Mouse (Mus musculus): Measurements from ENCODE around the gene 2210010C04Rik. TPM values are rescaled to one million over a fixed set of nuclear protein-coding genes. Genes with fewer than 3 reads are reported as not detected.

2210010C04Rik gene
- polyA plus RNA-seq, 1 experiment from 2014 or later = not detected

DNA sequence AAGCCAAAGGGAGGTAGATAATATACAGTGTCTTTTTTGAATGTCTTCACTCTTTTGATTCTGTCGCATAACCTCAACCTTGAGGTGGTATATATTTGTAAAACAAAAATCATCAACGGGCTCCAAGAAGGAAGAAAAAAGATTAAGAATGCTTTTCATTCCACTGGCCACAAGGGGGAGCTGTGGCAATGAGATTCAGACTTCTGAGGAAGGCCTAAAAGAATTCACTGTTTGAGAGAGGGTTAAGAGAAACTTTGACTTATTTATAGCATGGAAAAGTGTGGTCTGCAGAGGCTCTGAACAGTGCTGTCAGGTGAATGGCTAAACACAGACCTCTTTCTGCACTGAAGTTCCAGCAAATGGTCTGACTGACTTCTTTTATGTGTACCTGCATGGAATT lies 20.3 kb upstream of the 2210010C04Rik start:
- H3K4me2 ChIP-seq (ENCODE audit: low read depth, low read length) = no peak overlapping the region
- no peak overlapping the region for H3K9ac ChIP-seq (replicated peaks; ENCODE audit: low read depth, low read length)
- no peaks in the 10 kb centered on the region for H3K4me1 ChIP-seq (ENCODE audit: control insufficient read depth, insufficient read depth, low read length)
- no peak; the same call in 1 of the 2 replicates for ATAC-seq (ENCODE audit: low read depth)
- WGBS = 41% methylated on average over 2 of the region's 2 CpGs
- H3K27ac ChIP-seq (ENCODE audit: low read depth, low read length) = no peak overlapping the region
- no peaks in the 10 kb centered on the region for H3K36me3 ChIP-seq (ENCODE audit: control insufficient read depth, insufficient read depth, low read length)
- no peak overlapping the region for H3K4me3 ChIP-seq (ENCODE audit: low read depth, low read length)
- H3K27me3 ChIP-seq (ENCODE audit: control insufficient read depth, insufficient read depth, low read length) = no peaks in the 10 kb centered on the region
- no peaks in the 10 kb centered on the region for H3K9me3 ChIP-seq (ENCODE audit: control insufficient read depth, low read length)

DNA sequence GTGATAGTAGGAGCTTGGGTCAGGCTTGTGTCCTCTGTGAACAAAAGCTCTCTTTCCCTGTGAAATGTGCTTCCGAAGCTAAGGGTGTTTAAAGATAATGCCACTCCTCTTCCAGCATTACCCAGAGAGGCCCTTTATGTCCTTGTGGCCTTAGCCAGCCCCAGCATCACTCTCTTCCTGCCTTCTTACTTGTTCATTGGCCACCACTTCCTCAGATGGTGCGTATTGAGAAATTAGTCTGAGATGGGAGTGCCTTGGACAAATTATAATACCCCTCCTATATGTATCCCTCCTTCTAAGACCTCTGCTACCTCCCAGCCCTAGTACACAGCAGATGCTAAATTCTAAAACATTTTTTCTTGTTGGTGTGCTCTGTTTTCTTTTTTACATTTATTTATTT lies 19.1 kb upstream of the 2210010C04Rik start:
- Histone ChIP-seq H3K27me3 (ENCODE audit: control insufficient read depth, insufficient read depth, low read length) (no peaks in the 10 kb centered on the region), H3K4me1 (ENCODE audit: control insufficient read depth, insufficient read depth, low read length) (no peaks in the 10 kb centered on the region), H3K9me3 (ENCODE audit: control insufficient read depth, low read length) (no peaks in the 10 kb centered on the region), H3K36me3 (ENCODE audit: control insufficient read depth, insufficient read depth, low read length) (no peaks in the 10 kb centered on the region), H3K4me3 (ENCODE audit: low read depth, low read length) (no peak overlapping the region), H3K9ac (replicated peaks; ENCODE audit: low read depth, low read length) (no peak overlapping the region), H3K4me2 (ENCODE audit: low read depth, low read length) (no peak overlapping the region), H3K27ac (ENCODE audit: low read depth, low read length) (no peak overlapping the region)
- ATAC-seq (ENCODE audit: low read depth) = no peak
- WGBS = 89% methylated on average over 2 of the region's 2 CpGs

DNA sequence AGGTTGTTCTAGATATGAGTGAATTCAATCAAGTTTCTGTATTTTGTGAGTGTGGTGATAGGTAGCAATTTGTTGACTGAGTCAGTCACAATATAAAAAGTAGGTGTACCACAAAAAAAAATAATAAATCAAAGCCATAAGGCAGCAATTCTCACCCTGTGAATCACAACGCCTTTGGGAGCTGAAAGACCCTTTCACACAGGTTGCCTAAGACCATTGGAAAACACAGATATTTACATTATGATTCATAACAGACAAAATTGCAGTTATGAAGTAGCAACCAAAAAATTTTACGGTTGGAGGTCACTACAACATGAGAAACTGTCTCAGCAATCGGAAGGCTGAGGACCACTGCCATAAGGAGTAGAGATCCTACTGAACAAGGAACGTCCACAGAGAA lies 16.5 kb upstream of the 2210010C04Rik start:
- H3K27ac ChIP-seq (ENCODE audit: low read depth, low read length) = no peak overlapping the region
- H3K9me3 ChIP-seq (ENCODE audit: control insufficient read depth, low read length) = no peaks in the 10 kb centered on the region
- no peaks in the 10 kb centered on the region for H3K27me3 ChIP-seq (ENCODE audit: control insufficient read depth, insufficient read depth, low read length)
- no peak for ATAC-seq (ENCODE audit: low read depth)
- no peaks in the 10 kb centered on the region for H3K36me3 ChIP-seq (ENCODE audit: control insufficient read depth, insufficient read depth, low read length)
- no peak overlapping the region for H3K9ac ChIP-seq (replicated peaks; ENCODE audit: low read depth, low read length)
- no peak overlapping the region for H3K4me3 ChIP-seq (ENCODE audit: low read depth, low read length)
- WGBS = 87% methylated on average over 4 of the region's 4 CpGs
- no peak overlapping the region for H3K4me2 ChIP-seq (ENCODE audit: low read depth, low read length)
- H3K4me1 ChIP-seq (ENCODE audit: control insufficient read depth, insufficient read depth, low read length) = no peaks in the 10 kb centered on the region

DNA sequence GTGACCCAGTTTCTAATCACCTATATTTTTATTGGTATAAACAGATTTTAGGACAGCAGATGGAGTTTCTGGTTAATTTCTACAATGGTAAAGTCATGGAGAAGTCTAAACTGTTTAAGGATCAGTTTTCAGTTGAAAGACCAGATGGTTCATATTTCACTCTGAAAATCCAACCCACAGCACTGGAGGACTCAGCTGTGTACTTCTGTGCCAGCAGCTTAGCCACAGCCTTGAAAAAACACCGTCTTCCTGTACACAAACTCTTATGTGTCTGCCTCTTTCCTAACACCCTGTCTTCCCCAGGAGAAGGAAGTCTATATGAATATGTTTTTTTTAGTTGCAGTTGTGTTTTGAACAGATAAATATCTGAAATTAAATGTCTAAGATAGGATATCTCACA lies 13.3 kb upstream of the 2210010C04Rik start:
- Histone ChIP-seq H3K4me1 (ENCODE audit: control insufficient read depth, insufficient read depth, low read length) (no peaks in the 10 kb centered on the region), H3K36me3 (ENCODE audit: control insufficient read depth, insufficient read depth, low read length) (no peaks in the 10 kb centered on the region), H3K4me3 (ENCODE audit: low read depth, low read length) (no peak overlapping the region), H3K27ac (ENCODE audit: low read depth, low read length) (no peak overlapping the region), H3K4me2 (ENCODE audit: low read depth, low read length) (no peak overlapping the region), H3K27me3 (ENCODE audit: control insufficient read depth, insufficient read depth, low read length) (no peaks in the 10 kb centered on the region), H3K9ac (replicated peaks; ENCODE audit: low read depth, low read length) (no peak overlapping the region), H3K9me3 (ENCODE audit: control insufficient read depth, low read length) (no peaks in the 10 kb centered on the region)
- 87% methylated on average over 1 of the region's 1 CpGs for WGBS
- no peak for ATAC-seq (ENCODE audit: low read depth)

DNA sequence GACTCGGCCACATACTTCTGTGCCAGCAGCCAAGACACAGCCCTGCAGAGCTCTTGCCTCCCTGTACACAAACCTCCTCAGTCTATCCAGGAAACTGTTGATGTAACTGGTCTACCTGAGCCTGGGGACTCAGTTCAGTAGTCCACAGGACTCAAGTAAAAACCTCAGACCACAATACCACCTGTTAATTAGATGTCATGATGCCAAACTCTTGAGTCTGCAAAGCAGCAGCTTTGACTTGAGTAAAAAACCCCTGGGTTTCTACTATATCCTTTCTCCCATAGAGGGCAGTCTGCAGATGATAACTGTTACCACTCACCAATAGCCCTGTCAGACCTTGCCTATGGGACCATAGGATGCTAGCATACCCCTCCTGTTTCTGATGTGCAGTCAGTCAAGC lies 12.7 kb upstream of the 2210010C04Rik start:
- no peak overlapping the region for H3K4me3 ChIP-seq (ENCODE audit: low read depth, low read length)
- WGBS = 100% methylated on average over 1 of the region's 1 CpGs
- no peaks in the 10 kb centered on the region for H3K27me3 ChIP-seq (ENCODE audit: control insufficient read depth, insufficient read depth, low read length)
- H3K4me2 ChIP-seq (ENCODE audit: low read depth, low read length) = no peak overlapping the region
- H3K36me3 ChIP-seq (ENCODE audit: control insufficient read depth, insufficient read depth, low read length) = no peaks in the 10 kb centered on the region
- no peaks in the 10 kb centered on the region for H3K9me3 ChIP-seq (ENCODE audit: control insufficient read depth, low read length)
- no peak for ATAC-seq (ENCODE audit: low read depth)
- no peaks in the 10 kb centered on the region for H3K4me1 ChIP-seq (ENCODE audit: control insufficient read depth, insufficient read depth, low read length)
- H3K27ac ChIP-seq (ENCODE audit: low read depth, low read length) = no peak overlapping the region
- no peak overlapping the region for H3K9ac ChIP-seq (replicated peaks; ENCODE audit: low read depth, low read length)

DNA sequence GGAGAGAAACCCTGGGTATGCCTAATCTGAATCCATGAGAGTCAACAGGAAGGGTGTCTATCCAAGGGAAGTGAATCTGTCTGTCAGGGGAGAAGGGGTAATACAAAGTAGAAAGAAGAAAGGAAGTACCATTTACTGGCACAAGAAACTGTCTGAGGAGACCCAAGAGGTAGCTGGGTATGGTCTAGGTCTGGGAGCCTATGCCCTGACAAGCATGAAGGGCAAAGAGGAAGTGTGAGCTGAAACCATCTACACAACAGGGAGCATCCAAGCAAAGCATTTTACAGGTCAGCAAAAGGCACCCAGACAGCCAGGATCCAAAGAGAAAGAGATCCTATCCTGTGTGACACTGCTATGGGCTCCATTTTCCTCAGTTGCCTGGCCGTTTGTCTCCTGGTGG lies 11.9 kb upstream of the 2210010C04Rik start:
- no peak for ATAC-seq (ENCODE audit: low read depth)
- Histone ChIP-seq H3K9me3 (ENCODE audit: control insufficient read depth, low read length) (no peaks in the 10 kb centered on the region), H3K4me1 (ENCODE audit: control insufficient read depth, insufficient read depth, low read length) (no peaks in the 10 kb centered on the region), H3K4me3 (ENCODE audit: low read depth, low read length) (no peak overlapping the region), H3K9ac (replicated peaks; ENCODE audit: low read depth, low read length) (no peak overlapping the region), H3K27ac (ENCODE audit: low read depth, low read length) (no peak overlapping the region), H3K27me3 (ENCODE audit: control insufficient read depth, insufficient read depth, low read length) (no peaks in the 10 kb centered on the region), H3K36me3 (ENCODE audit: control insufficient read depth, insufficient read depth, low read length) (no peaks in the 10 kb centered on the region), H3K4me2 (ENCODE audit: low read depth, low read length) (no peak overlapping the region)
- WGBS = 96% methylated on average over 1 of the region's 1 CpGs

DNA sequence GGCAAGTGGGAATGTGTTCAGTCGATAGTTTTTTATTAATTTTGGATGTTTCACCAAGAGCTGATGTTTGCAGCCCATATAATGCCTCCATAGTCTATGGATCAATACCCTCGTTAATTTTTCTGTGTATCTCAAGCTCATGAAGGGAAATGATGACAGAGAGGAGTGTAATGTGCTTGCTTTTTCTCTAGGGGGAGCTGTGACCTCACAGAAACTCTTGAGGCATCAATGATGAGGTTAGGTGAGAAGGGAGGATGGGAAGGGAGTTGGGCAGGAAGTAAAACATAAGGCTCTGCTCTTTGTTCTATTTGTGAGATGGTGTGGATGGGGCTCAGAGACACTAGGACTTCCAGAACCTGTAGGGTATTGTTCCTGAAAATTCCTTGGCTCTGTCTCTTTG lies 11.2 kb upstream of the 2210010C04Rik start:
- no peaks in the 10 kb centered on the region for H3K4me1 ChIP-seq (ENCODE audit: control insufficient read depth, insufficient read depth, low read length)
- H3K4me3 ChIP-seq (ENCODE audit: low read depth, low read length) = no peak overlapping the region
- no peak overlapping the region for H3K4me2 ChIP-seq (ENCODE audit: low read depth, low read length)
- H3K36me3 ChIP-seq (ENCODE audit: control insufficient read depth, insufficient read depth, low read length) = no peaks in the 10 kb centered on the region
- H3K27ac ChIP-seq (ENCODE audit: low read depth, low read length) = no peak overlapping the region
- 66% methylated on average over 2 of the region's 2 CpGs for WGBS
- ATAC-seq (ENCODE audit: low read depth) = no peak
- no peaks in the 10 kb centered on the region for H3K9me3 ChIP-seq (ENCODE audit: control insufficient read depth, low read length)
- no peaks in the 10 kb centered on the region for H3K27me3 ChIP-seq (ENCODE audit: control insufficient read depth, insufficient read depth, low read length)
- H3K9ac ChIP-seq (replicated peaks; ENCODE audit: low read depth, low read length) = no peak overlapping the region

DNA sequence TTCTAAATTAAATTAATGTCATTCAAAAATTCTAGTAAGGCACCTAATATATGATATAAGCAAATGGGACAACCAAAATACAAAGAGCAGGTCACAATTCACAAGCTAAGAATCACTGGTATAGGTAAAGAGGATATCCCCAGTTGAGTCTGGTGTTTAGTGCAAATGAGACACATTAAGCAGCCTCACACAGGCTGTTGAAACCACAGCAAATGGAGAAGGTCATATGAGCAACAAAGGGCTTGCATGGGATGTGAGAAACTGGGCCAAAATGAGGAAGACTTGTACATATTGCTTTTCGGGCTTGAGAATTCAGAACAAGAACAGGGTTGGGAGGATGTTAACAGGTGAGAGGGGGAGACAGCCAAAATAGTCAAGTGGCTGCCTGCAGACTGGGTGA lies 9.4 kb upstream of the 2210010C04Rik start:
- Histone ChIP-seq H3K9me3 (ENCODE audit: control insufficient read depth, low read length) (no peaks in the 10 kb centered on the region), H3K4me2 (ENCODE audit: low read depth, low read length) (no peak overlapping the region), H3K9ac (replicated peaks; ENCODE audit: low read depth, low read length) (no peak overlapping the region), H3K4me1 (ENCODE audit: control insufficient read depth, insufficient read depth, low read length) (no peaks in the 10 kb centered on the region), H3K27ac (ENCODE audit: low read depth, low read length) (no peak overlapping the region), H3K36me3 (ENCODE audit: control insufficient read depth, insufficient read depth, low read length) (no peaks in the 10 kb centered on the region), H3K27me3 (ENCODE audit: control insufficient read depth, insufficient read depth, low read length) (no peaks in the 10 kb centered on the region), H3K4me3 (ENCODE audit: low read depth, low read length) (no peak overlapping the region)
- no peak for ATAC-seq (ENCODE audit: low read depth)
- 91% methylated on average over 1 of the region's 1 CpGs for WGBS

DNA sequence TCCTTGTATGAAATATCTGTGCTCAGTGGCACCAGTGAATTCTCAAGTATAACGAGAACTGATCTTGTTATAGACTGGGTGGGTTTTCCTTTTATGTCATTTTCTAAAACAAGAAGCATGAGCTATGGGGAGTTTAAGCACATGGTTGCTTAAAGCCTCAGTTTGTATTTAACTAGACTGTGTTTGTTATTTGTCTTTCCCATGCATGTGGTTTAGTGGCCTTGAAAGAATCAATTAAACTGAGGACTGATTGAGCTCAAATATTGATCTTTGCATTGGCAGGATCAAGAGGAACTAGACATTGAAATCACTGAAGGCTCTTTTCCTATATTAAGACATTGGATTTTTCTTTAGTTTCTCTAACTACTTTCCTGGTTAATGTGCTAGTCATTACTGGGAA lies 9.0 kb upstream of the 2210010C04Rik start:
- H3K4me1 ChIP-seq (ENCODE audit: control insufficient read depth, insufficient read depth, low read length) = no peaks in the 10 kb centered on the region
- H3K9me3 ChIP-seq (ENCODE audit: control insufficient read depth, low read length) = no peaks in the 10 kb centered on the region
- H3K27ac ChIP-seq (ENCODE audit: low read depth, low read length) = no peak overlapping the region
- no peak overlapping the region for H3K9ac ChIP-seq (replicated peaks; ENCODE audit: low read depth, low read length)
- no peak overlapping the region for H3K4me2 ChIP-seq (ENCODE audit: low read depth, low read length)
- H3K27me3 ChIP-seq (ENCODE audit: control insufficient read depth, insufficient read depth, low read length) = no peaks in the 10 kb centered on the region
- H3K36me3 ChIP-seq (ENCODE audit: control insufficient read depth, insufficient read depth, low read length) = no peaks in the 10 kb centered on the region
- ATAC-seq (ENCODE audit: low read depth) = no peak
- no peak overlapping the region for H3K4me3 ChIP-seq (ENCODE audit: low read depth, low read length)
- WGBS = 73% methylated on average over 1 of the region's 1 CpGs

DNA sequence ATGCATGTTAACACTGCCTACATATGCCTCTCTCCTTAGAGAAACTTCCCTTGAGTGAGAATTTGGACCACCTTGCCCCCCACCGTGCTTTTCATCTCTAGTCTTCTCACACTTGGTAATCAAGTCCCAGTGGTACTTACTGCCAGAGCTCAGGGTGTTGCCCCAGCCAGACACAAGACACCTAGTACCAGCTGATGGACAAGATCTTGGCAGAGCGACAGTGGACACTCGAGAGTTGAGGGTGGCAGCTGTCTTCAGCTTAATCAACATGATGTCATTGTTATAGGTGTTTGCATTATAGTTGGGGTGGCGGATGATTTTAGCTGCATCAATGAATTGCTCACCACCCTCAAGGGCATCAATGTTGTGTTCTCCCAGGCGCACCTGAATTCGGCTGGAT lies 2.5 kb downstream of the 2210010C04Rik start:
- H3K4me1 ChIP-seq (ENCODE audit: control insufficient read depth, insufficient read depth, low read length) = no peaks in the 10 kb centered on the region
- H3K4me3 ChIP-seq (ENCODE audit: low read depth, low read length) = no peak overlapping the region
- H3K36me3 ChIP-seq (ENCODE audit: control insufficient read depth, insufficient read depth, low read length) = no peaks in the 10 kb centered on the region
- H3K4me2 ChIP-seq (ENCODE audit: low read depth, low read length) = no peak overlapping the region
- H3K27me3 ChIP-seq (ENCODE audit: control insufficient read depth, insufficient read depth, low read length) = no peaks in the 10 kb centered on the region
- H3K27ac ChIP-seq (ENCODE audit: low read depth, low read length) = no peak overlapping the region
- H3K9ac ChIP-seq (replicated peaks; ENCODE audit: low read depth, low read length) = no peak overlapping the region
- WGBS = 90% methylated on average over 6 of the region's 6 CpGs
- no peaks in the 10 kb centered on the region for H3K9me3 ChIP-seq (ENCODE audit: control insufficient read depth, low read length)
- ATAC-seq (ENCODE audit: low read depth) = no peak

Measured in neural tube, embryonic 14.5 days (tissue).